Mouse (Mus musculus): ENCODE data around the gene Bmp4.

DNA sequence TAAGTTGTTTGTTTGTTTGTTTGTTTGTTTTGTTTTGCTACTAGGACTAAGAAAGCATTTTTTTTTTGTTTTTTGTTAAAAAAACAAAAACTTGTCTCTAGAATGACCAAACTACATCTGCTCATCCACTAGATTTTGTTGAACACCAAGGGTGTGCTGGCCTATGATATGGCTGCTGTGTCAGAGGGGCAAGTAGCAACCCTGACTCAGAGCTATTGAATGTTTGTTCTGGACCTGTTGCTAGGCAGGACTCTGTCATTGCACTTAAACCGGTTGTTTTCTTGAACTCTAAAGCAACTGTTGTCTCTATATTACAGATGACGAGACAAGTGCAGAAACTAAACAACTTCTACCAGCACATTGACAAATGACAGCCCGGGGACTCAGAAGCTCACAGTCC, 17.9 kb upstream of the Bmp4 start:
- TF ChIP-seq CTCF (IDR thresholded peaks at IDR 0.05; ENCODE audit: extremely low read depth, insufficient read depth, insufficient read length, insufficient replicate concordance) (no peak), POLR2A (IDR thresholded peaks at IDR 0.05; ENCODE audit: low read depth, low read length) (no peak)
